Mouse (Mus musculus): ENCODE results near the gene Nup54.

GRCm38 (mm10) chr5:92472863-92473262, 37.8 kb upstream of the Nup54 start:
- no peak for TF ChIP-seq CTCF (IDR thresholded peaks at IDR 0.05; ENCODE audit: low read depth, low read length)
- TF ChIP-seq EP300 (IDR thresholded peaks at IDR 0.05; ENCODE audit: insufficient read depth, low read depth, low read length): no peak
